Mouse (Mus musculus) T-cell, adult 2 months (primary cell): ENCODE measurements around the gene Ubap1l.

ENCODE experiments used
- DNase-seq: peaks from one replicate; pipeline ENCODE4 v3.0.0; 2022; ENCODE audit warnings: low spot score

The Ubap1l gene

GRCm38 (mm10) chr9:65374468-65375162 lies 13.8 kb downstream of the Ubap1l start:
- no peak for DNase-seq

DNA sequence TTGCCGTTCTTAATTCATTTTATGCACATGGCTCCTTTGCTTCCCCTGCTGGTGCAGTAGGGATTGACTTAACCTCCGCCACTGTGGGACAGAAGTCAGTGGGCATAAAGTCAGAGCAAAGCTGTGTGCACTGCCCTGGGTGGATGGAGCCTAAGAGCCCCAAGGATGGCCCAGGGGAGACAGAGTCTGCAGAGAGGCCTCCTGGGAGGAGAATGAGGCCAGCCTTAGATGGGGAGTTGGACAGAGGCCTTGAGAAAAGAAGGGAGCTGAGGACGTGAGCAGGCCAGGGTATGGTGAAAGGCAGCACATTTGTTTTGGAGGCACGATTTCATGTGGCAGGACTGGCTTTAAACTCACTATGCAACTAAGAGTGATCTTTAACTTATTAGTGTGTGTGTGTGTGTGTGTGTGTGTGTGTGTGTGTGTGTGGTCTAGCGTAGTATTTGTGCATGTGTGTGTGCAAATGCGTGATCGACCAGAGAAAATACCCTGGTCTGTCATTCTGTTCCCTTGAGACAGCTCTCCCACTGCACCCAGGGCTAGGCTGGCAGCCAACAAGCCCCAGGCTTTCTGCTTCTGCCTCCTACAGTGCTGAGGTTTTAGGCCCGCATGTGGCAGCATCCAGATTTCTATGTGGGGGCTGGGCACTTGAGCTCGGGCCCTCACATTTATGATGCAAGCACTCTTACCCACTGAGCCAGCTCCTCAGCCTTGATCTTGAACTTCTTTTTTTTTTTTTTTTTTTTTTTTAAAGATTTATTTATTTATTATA lies 14.5 kb downstream of the Ubap1l start:
- no peak for DNase-seq

GRCm38 (mm10) chr9:65381017-65381590 lies 20.3 kb downstream of the Ubap1l start:
- no peak for DNase-seq

- DNase-seq, result no peak
Measured at GRCm38 (mm10) chr9:65382031-65382750, 21.4 kb downstream of the Ubap1l start.

- DNase-seq, result no peak
Measured at GRCm38 (mm10) chr9:65382751-65383097, 21.9 kb downstream of the Ubap1l start.

DNA sequence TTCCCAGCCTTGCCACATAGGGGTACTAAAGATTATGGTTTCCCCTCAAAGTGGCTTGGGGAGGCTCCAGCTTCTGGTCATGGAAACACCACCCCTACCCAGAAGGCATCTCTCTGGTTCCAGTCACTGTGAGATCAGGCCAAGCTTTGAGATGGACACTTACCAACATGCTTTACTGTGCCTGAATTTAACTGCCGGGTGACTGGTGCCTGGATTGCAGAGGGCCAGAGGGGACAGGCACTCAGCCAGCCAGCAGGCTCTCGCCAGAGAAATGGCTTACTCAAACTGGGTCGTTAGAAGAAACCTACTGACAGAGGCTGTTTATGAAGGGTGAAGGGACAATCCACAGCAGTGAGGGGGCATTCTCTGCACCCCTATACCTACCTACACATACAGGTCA lies 23.4 kb downstream of the Ubap1l start:
- no peak for DNase-seq

DNA sequence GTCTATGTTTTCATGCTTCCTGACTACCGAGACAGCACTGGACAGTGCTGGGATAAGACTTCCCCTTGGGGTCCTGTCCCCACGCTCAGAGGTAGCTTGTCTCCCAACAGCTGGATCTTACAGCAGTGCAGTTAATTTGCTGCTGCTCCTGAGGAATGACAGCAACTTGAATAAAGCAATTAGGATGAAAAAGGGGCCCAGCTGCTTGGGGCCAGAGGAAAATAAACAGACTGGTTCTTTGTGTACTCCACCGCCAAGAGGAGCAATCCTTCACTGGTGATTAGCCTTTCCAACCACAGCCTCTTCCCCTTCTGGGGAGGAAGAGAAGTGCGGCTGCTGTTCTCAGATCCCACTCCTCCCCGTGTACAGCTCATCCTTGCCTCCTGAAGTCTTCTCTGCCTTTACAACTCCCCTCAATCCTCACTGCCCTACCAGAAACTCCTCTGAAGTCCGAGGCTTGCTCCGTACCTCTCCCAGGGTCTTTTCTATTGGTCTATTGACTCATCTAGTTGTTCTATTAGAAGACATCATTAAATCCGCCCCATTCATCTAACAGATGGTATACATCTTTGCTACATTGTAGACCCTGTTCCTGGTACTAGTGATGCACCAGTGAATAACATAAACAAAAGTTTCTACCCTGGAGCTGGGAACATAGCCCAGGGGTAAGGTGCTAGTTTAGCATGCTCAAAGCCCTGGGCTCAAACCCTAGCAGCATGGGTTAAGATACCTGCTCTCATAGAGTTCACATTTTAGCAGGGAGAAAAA lies 25.7 kb downstream of the Ubap1l start:
- DNase-seq, result no peak

GRCm38 (mm10) chr9:65390752-65391612 lies 30.1 kb downstream of the Ubap1l start:
- DNase-seq, result no peak

DNA sequence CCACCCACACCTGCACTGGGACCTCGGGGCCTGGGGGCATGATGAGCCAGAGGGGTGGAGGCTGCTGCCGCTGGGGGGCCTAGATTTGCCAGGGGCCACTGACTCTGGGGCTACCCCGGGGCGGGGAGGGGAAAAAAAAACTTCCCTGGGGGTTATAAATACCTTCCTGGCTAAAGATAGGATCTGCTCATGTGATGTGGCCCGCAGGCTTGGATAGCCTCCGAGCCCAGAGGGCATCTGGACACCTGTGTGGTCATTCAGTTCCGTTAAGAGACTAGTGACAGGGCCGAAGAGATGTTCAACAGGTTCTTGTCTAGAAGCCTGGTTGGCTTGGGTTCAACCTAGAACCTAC lies 30.7 kb downstream of the Ubap1l start, which contains the start of gene Kbtbd13:
Kbtbd13 (minus strand) TSS at position 40 of the 352 bp plus-strand sequence.
- no peak for DNase-seq

DNA sequence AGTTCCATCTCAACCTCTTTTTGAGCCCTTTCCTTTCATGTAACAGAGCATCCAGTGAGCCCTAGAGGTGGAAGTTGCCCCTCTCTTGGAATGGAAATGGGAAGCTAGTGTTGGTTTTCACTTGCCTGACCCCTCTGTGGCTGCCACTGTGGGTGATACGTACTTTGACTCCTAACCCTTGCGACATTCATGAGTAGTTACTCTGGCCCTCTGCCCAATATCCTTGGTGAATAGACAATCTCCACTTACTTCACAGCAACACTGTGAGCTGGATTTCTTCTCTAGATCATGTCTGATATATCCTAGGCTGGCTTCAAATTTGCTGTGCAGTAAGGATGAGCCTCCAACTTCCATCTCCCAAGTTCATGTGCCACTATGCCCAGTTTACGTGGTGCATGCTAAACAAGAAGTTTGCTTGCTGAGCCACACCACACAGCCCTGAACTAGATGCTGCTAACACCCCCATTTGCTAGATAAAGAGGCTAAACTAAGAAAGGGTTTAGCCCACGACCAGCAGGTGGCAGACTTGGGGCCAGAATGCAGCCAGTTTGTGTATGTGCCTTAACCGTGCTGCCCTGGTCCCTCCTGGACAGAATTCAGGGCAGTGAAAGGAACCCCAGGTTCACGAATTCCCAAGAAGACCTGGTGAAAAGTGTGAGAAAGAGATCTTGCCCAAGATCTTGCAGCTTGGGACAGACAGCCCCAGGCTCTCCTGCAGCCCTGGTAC lies 32.0 kb downstream of the Ubap1l start:
- DNase-seq, result peak; percentile 27

GRCm38 (mm10) chr9:65393606-65394005 lies 32.8 kb downstream of the Ubap1l start:
- DNase-seq, result no peak

DNA sequence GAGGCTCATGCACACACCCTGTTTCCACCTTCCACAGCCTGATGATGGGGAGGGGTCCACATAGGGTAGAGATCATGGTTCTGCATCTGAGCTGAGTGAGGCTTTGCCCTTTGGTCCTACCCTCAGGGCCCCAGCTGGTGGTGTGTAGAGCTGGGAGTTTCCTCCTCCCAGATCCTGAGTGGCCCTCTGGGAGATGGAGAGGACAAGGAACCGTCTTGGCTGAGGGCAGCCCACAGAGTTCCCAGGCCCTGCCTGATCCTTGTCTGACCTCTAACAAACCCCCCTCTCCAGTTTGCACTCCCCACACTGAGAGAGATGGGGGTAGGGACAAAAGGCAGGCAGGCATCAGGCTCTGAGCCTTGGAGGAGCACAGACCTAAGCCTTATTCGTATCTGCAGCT lies 33.5 kb downstream of the Ubap1l start:
- no peak for DNase-seq

DNA sequence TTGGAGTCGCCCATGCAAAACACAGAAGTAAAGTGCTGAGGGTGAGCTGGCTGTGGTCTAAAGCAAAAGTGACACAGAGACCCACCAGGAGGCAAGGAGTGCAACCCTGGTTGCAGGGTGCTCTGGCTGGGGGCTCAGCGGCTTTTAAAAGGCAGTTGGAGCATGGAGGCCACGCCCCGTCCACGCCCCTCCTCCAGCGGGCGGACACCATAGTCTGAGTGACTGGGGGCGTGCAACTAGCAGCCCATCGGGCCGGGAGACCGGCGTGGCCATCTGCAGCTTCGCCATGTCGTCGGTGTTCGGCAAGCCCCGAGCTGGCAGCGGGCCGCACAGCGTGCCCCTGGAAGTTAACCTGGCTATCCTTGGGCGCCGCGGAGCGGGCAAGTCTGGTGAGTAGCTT lies 37.4 kb downstream of the Ubap1l start, which contains the start of gene Rasl12:
Rasl12 (plus strand) TSS at position 228 of the 400 bp plus-strand sequence.
- DNase-seq, result peak; percentile 27

GRCm38 (mm10) chr9:65399934-65400333 lies 39.1 kb downstream of the Ubap1l start:
- DNase-seq, result no peak

DNA sequence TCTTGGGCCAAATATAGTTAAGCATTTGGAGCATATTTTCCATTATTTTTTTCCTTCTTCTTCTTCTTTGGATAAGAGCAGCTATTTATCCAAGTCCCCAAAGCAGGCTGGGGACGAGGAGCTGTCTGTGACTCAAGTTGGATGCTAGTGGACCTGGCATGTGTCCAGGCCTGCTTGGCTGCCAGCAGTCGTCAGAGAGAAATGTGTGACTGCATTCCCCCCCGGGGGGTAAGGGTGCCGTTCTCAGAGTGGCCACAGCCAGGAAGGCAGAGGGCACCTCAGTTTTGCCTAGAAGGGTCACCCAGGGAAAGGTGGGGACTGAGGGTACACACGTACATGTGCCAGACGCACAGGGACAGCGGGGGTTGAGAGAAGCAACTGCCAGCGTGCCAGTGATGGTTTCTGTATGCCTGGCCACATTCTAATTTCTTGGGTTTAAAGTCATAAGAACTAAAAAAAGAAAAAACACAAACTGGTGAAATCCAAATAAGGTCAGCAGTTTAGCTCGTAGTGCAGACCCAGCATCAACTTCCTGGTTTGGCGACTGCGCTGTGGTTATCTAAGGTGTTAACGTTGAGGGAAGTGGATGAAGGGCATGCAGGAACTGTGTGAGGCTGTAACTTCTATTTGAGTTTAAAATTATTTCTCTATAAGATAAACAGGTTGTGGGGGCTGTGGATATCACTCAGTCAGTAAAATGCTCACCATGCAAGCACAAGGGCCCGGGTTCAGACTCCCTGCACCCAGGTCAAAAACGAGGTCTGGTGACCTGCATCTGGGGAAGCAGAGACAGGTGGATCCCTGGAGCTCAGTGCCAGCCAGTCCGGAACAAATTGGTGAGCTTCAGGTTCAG lies 43.7 kb downstream of the Ubap1l start:
- DNase-seq, result no peak

- no peak for DNase-seq
Measured at GRCm38 (mm10) chr9:65405184-65405449, 44.3 kb downstream of the Ubap1l start.

GRCm38 (mm10) chr9:65407327-65407726 lies 46.5 kb downstream of the Ubap1l start:
- no peak for DNase-seq

GRCm38 (mm10) chr9:65407861-65408260 lies 47.0 kb downstream of the Ubap1l start:
- DNase-seq, result no peak

GRCm38 (mm10) chr9:65408871-65409295 lies 48.0 kb downstream of the Ubap1l start:
- DNase-seq, result no peak
